In genomic region chr4:80475736-80476478, GRCm38 (mm10) we compare ENCODE assay signal across 19 mouse cellular contexts.
DNase-seq lines count a peak whose midpoint lies in the region; ATAC-seq and TF ChIP-seq lines count a peak whose summit lies in the region.
"Had no signal": no experiment of that assay in that cellular context is flagged by ENCODE, and none has a peak within 500 bp of the region (broad histone marks: within the 10 kb centered on the region; RNA-seq: fewer than 3 reads in every experiment).

No protein-coding gene starts in this region.

- peak; percentile 52 for TF ChIP-seq CTCF in forebrain, postnatal 0 days (IDR thresholded peaks at IDR 0.05; ENCODE audit: low read depth)

- H3K27me3 ChIP-seq in forebrain, postnatal 0 days (ENCODE audit: insufficient read depth, low read length), result no peaks in the 10 kb centered on the region
- H3K27me3 ChIP-seq in forebrain, embryonic 13.5 days, result no peaks in the 10 kb centered on the region
- no peaks in the 10 kb centered on the region for H3K27me3 ChIP-seq in midbrain, embryonic 14.5 days (ENCODE audit: control insufficient read depth, insufficient read depth, low read length)
- H3K27me3 ChIP-seq in midbrain, embryonic 16.5 days (ENCODE audit: control insufficient read depth, insufficient read depth, low read depth, low read length), result no peaks in the 10 kb centered on the region
- H3K27me3 ChIP-seq: heart, embryonic 13.5 days; hindbrain, embryonic 12.5 days had no signal

- no peaks in the 10 kb centered on the region for H3K9me3 ChIP-seq in forebrain, postnatal 0 days (ENCODE audit: low read length)
- no peaks in the 10 kb centered on the region for H3K9me3 ChIP-seq in forebrain, embryonic 13.5 days (replicated peaks)
- no peaks in the 10 kb centered on the region for H3K9me3 ChIP-seq in midbrain, embryonic 14.5 days (ENCODE audit: control insufficient read depth, low read length)
- no peaks in the 10 kb centered on the region for H3K9me3 ChIP-seq in midbrain, embryonic 16.5 days (replicated peaks; ENCODE audit: control insufficient read depth, low read length, poor library complexity, severe bottlenecking)
- H3K9me3 ChIP-seq: embryonic facial prominence, embryonic 10.5 days; G1E; heart, embryonic 13.5 days; hindbrain, embryonic 12.5 days had no signal

- no peaks in the 10 kb centered on the region for H3K36me3 ChIP-seq in forebrain, postnatal 0 days (ENCODE audit: insufficient read depth)
- no peaks in the 10 kb centered on the region for H3K36me3 ChIP-seq in forebrain, embryonic 13.5 days (ENCODE audit: poor library complexity, severe bottlenecking)
- H3K36me3 ChIP-seq in midbrain, embryonic 14.5 days (ENCODE audit: control insufficient read depth, insufficient read depth, low read length), result no peaks in the 10 kb centered on the region
- H3K36me3 ChIP-seq in midbrain, embryonic 16.5 days (ENCODE audit: control insufficient read depth, insufficient read depth, low read length), result no peaks in the 10 kb centered on the region
- H3K36me3 ChIP-seq: embryonic facial prominence, embryonic 10.5 days; G1E; heart, embryonic 13.5 days; hindbrain, embryonic 12.5 days had no signal

- no peak overlapping the region for H3K9ac ChIP-seq in forebrain, postnatal 0 days
- no peak overlapping the region for H3K9ac ChIP-seq in forebrain, embryonic 13.5 days
- H3K9ac ChIP-seq in midbrain, embryonic 14.5 days (replicated peaks; ENCODE audit: low read length), result no peak overlapping the region
- H3K9ac ChIP-seq in midbrain, embryonic 16.5 days (ENCODE audit: low read depth, low read length), result no peak overlapping the region
- H3K9ac ChIP-seq: heart, embryonic 13.5 days; hindbrain, embryonic 12.5 days had no signal

- H3K4me3 ChIP-seq in forebrain, postnatal 0 days (ENCODE audit: low read depth, low read length), result no peak overlapping the region
- no peak overlapping the region for H3K4me3 ChIP-seq in forebrain, embryonic 13.5 days
- H3K4me3 ChIP-seq in midbrain, embryonic 14.5 days (replicated peaks; ENCODE audit: low read depth, low read length), result no peak overlapping the region
- no peak overlapping the region for H3K4me3 ChIP-seq in midbrain, embryonic 16.5 days (ENCODE audit: low read depth, low read length)
- H3K4me3 ChIP-seq: embryonic facial prominence, embryonic 10.5 days; heart, embryonic 13.5 days; hindbrain, embryonic 12.5 days had no signal

- no peak overlapping the region for H3K27ac ChIP-seq in forebrain, postnatal 0 days (ENCODE audit: low read depth, low read length)
- H3K27ac ChIP-seq in forebrain, embryonic 13.5 days, result no peak overlapping the region
- no peak overlapping the region for H3K27ac ChIP-seq in midbrain, embryonic 14.5 days (replicated peaks; ENCODE audit: low read depth, low read length)
- no peak overlapping the region for H3K27ac ChIP-seq in midbrain, embryonic 16.5 days (ENCODE audit: low read length)
- H3K27ac ChIP-seq: embryonic facial prominence, embryonic 10.5 days; heart, embryonic 13.5 days; hindbrain, embryonic 12.5 days had no signal

- peak; percentile 49 to 57 for DNase-seq in cerebellum, postnatal 10 days
- DNase-seq in cerebellum, adult 11-12 months, result no peak
- DNase-seq in forebrain, postnatal 0 days, result peak; percentile 70
- DNase-seq in midbrain, embryonic 14.5 days, result peak; percentile 20
- DNase-seq in brain, embryonic 18.5 days (ENCODE audit: low read depth, low spot score), result peak; percentile 14
- DNase-seq: adrenal gland, postnatal 10 days; B cell, adult 2 months; cerebellum, adult 9-10 months; gastrocnemius, postnatal 36 days; heart, adult 11 months; heart, postnatal 36 days had no signal

- H3K4me2 ChIP-seq in forebrain, postnatal 0 days (ENCODE audit: low read depth), result no peak overlapping the region
- no peak overlapping the region for H3K4me2 ChIP-seq in forebrain, embryonic 13.5 days
- H3K4me2 ChIP-seq in midbrain, embryonic 14.5 days (ENCODE audit: low read length), result no peak overlapping the region
- no peak overlapping the region for H3K4me2 ChIP-seq in midbrain, embryonic 16.5 days (ENCODE audit: low read length)
- H3K4me2 ChIP-seq: heart, embryonic 13.5 days; hindbrain, embryonic 12.5 days had no signal

- peak; percentile 59 for ATAC-seq in forebrain, postnatal 0 days
- no peak for ATAC-seq in forebrain, embryonic 13.5 days
- no peak for ATAC-seq in midbrain, embryonic 14.5 days (ENCODE audit: low FRiP score, low TSS enrichment)
- ATAC-seq in midbrain, embryonic 16.5 days, result no peak
- ATAC-seq: CD4-positive, CD25-positive, alpha-beta regulatory T cell, adult 4 months; intestine, embryonic 16.5 days had no signal

- H3K4me1 ChIP-seq in forebrain, postnatal 0 days (ENCODE audit: insufficient read depth), result no peaks in the 10 kb centered on the region
- no peaks in the 10 kb centered on the region for H3K4me1 ChIP-seq in forebrain, embryonic 13.5 days
- no peaks in the 10 kb centered on the region for H3K4me1 ChIP-seq in midbrain, embryonic 14.5 days (ENCODE audit: control insufficient read depth, insufficient read depth, low read length)
- no peaks in the 10 kb centered on the region for H3K4me1 ChIP-seq in midbrain, embryonic 16.5 days (ENCODE audit: control insufficient read depth, insufficient read depth, low read length)
- H3K4me1 ChIP-seq: embryonic facial prominence, embryonic 10.5 days; heart, embryonic 13.5 days; hindbrain, embryonic 12.5 days had no signal

- 68% methylated on average over 4 of the region's 4 CpGs for WGBS in forebrain, postnatal 0 days
- WGBS in forebrain, embryonic 13.5 days, result 88% methylated on average over 4 of the region's 4 CpGs
- 87% methylated on average over 4 of the region's 4 CpGs for WGBS in midbrain, embryonic 14.5 days
- 77% methylated on average over 4 of the region's 4 CpGs for WGBS in midbrain, embryonic 16.5 days
